Mouse (Mus musculus) C2C12 (cell line): ENCODE data around the gene Ntrk1. TPM values are rescaled to one million over a fixed set of nuclear protein-coding genes. Genes with fewer than 3 reads are reported as not detected.

Experiments used
- H3K27me3 ChIP-seq: one replicate; pipeline ENCODE4 v1.6.1; 2011; ENCODE audit not compliant: control insufficient read depth, insufficient read depth, insufficient read length
- H3K36me3 ChIP-seq: one replicate; pipeline ENCODE4 v1.6.1; 2011; ENCODE audit not compliant: control insufficient read depth, insufficient read depth
- H3K4me3 ChIP-seq: one replicate; pipeline ENCODE4 v1.5.1; 2011; ENCODE audit warnings: mild to moderate bottlenecking, control low read depth; ENCODE audit not compliant: poor library complexity, insufficient read depth, severe bottlenecking
- H3K79me2 ChIP-seq: one replicate; pipeline ENCODE4 v1.6.1; 2011; ENCODE audit not compliant: control insufficient read depth, insufficient read depth
- H3K79me3 ChIP-seq: one replicate; pipeline ENCODE4 v1.6.1; 2011; ENCODE audit warnings: low read depth, control low read depth
- H3ac ChIP-seq: one replicate; pipeline ENCODE3; 2011; ENCODE audit warnings: low read depth; ENCODE audit not compliant: control insufficient read depth, insufficient read length
- CEBPB ChIP-seq: IDR thresholded peaks from one replicate; pipeline ENCODE4 v1.6.1; 2011; ENCODE audit warnings: low read depth, mild to moderate bottlenecking, control low read depth, moderate library complexity
- CTCF ChIP-seq: IDR thresholded peaks from one replicate; pipeline ENCODE4 v1.5.1; 2011; ENCODE audit not compliant: control insufficient read depth, insufficient read depth, insufficient read length
- FOSL1 ChIP-seq: IDR thresholded peaks from one replicate; pipeline ENCODE4 v1.8.0; 2011; ENCODE audit warnings: mild to moderate bottlenecking, low read length; ENCODE audit not compliant: poor library complexity, insufficient read depth, severe bottlenecking
- MAX ChIP-seq: IDR thresholded peaks from one replicate; pipeline ENCODE4 v1.6.1; 2011; ENCODE audit warnings: mild to moderate bottlenecking, control low read depth
- MYOD1 ChIP-seq: IDR thresholded peaks from one replicate; pipeline ENCODE4 v1.6.1; 2011; ENCODE audit warnings: low read depth; ENCODE audit not compliant: control insufficient read depth, insufficient read length
- MYOG ChIP-seq: IDR thresholded peaks from one replicate; pipeline ENCODE4 v1.6.1; 2011; ENCODE audit not compliant: control insufficient read depth, insufficient read length; ENCODE audit errors: extremely low read depth
- USF1 ChIP-seq: IDR thresholded peaks from one replicate; pipeline ENCODE4 v1.6.1; 2011; ENCODE audit warnings: low read depth, mild to moderate bottlenecking, control low read depth, moderate library complexity
- polyA plus RNA-seq: library from polyadenylated mRNA; unstranded; fragments of >200 nt; fragmentation: generic; extraction: Trizol; gene quantifications from one replicate; pipeline ENCODE4 v1.2.1, GENCODE M21; 2012; ENCODE audit warnings: missing spikeins

Ntrk1 gene
- polyA plus RNA-seq, 1 experiment, result not detected

DNA sequence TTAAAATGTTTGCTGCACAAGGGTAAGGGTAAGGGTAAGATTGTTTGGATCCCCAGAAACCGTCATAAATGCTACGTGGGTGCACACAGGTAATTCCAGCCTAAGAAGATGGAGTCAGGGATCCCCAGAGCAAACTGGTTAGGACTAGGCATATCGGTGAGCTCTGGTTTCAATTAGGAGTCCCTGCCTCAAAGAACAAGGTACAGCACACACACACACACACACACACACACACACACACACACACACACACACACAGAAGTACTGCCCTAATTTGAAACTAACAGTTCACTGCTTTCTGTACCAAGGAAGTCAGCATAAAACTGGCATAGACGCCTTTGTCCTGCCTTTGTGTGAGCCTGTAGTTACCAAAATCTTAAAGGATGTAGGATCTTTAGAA, 17.5 kb upstream of the Ntrk1 start:
- no peaks in the 10 kb centered on the region for H3K79me3 ChIP-seq
- no peak overlapping the region for H3ac ChIP-seq
- H3K79me2 ChIP-seq, result no peaks in the 10 kb centered on the region
- TF ChIP-seq USF1 (no peak), MAX (no peak), MYOG (no peak), CTCF (no peak), CEBPB (no peak), FOSL1 (no peak), MYOD1 (no peak)
- H3K27me3 ChIP-seq, result peaks cover 73% of the 10 kb centered on the region
- H3K36me3 ChIP-seq, result no peaks in the 10 kb centered on the region
- no peak overlapping the region for H3K4me3 ChIP-seq

DNA sequence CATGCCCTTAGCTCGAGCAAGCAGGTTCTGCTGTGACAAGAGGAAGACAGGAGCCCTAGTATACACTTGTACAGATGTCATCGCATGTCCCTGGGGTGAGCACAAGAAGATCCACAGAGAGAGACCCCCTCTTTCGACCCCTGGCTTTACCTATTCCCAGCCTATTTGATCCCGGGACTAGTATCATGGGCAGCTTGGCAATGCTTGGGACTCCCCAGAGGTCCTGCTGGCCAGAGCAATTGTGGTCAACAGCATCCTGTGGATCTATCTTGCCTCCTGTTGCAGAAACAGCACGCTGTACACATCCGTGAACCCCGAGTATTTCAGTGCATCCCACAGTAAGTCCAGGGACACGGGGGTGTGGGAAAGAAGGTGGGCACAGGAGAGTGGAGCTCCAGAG, 16.3 kb upstream of the Ntrk1 start:
- no peaks in the 10 kb centered on the region for H3K79me2 ChIP-seq
- H3K36me3 ChIP-seq, result no peaks in the 10 kb centered on the region
- no peak overlapping the region for H3ac ChIP-seq
- no peak for TF ChIP-seq MAX
- TF ChIP-seq CEBPB, result no peak
- no peak for TF ChIP-seq MYOG
- no peak for TF ChIP-seq FOSL1
- no peak for TF ChIP-seq MYOD1
- no peak for TF ChIP-seq CTCF
- TF ChIP-seq USF1, result no peak
- no peak overlapping the region for H3K4me3 ChIP-seq
- no peaks in the 10 kb centered on the region for H3K79me3 ChIP-seq
- H3K27me3 ChIP-seq, result peaks cover 74% of the 10 kb centered on the region

- Histone ChIP-seq H3K27me3 (peaks cover 71% of the 10 kb centered on the region), H3K4me3 (no peak overlapping the region)
- no peak for TF ChIP-seq FOSL1
- no peak for TF ChIP-seq CTCF
- TF ChIP-seq USF1, result no peak
- no peak for TF ChIP-seq MYOD1
- TF ChIP-seq MAX, result no peak
- no peak for TF ChIP-seq CEBPB
- no peak for TF ChIP-seq MYOG
These were observed 14.5 kb upstream of the Ntrk1 start for GRCm38 (mm10) chr3:87809322-87809962.

GRCm38 (mm10) chr3:87804038-87804677, 9.2 kb upstream of the Ntrk1 start:
- Histone ChIP-seq H3K4me3 (no peak overlapping the region), H3K79me2 (no peaks in the 10 kb centered on the region), H3K79me3 (no peaks in the 10 kb centered on the region), H3ac (no peak overlapping the region), H3K27me3 (peaks cover 74% of the 10 kb centered on the region), H3K36me3 (no peaks in the 10 kb centered on the region)
- TF ChIP-seq MYOG (no peak), CEBPB (no peak), CTCF (no peak), MAX (no peak), MYOD1 (no peak), USF1 (no peak), FOSL1 (no peak)

More at GRCm38 (mm10) chr3:87809322-87809962, 14.5 kb upstream of the Ntrk1 start:
- no peaks in the 10 kb centered on the region for H3K79me2 ChIP-seq
- H3K36me3 ChIP-seq, result no peaks in the 10 kb centered on the region
- H3K79me3 ChIP-seq, result no peaks in the 10 kb centered on the region
- H3ac ChIP-seq, result no peak overlapping the region

- Histone ChIP-seq H3K79me3 (no peaks in the 10 kb centered on the region), H3K27me3 (peaks cover 84% of the 10 kb centered on the region), H3ac (no peak overlapping the region), H3K4me3 (no peak overlapping the region), H3K36me3 (no peaks in the 10 kb centered on the region), H3K79me2 (no peaks in the 10 kb centered on the region)
- TF ChIP-seq CTCF (no peak), MYOG (no peak), FOSL1 (no peak), CEBPB (no peak), MAX (no peak), USF1 (no peak), MYOD1 (no peak)
These were observed 6.7 kb upstream of the Ntrk1 start for GRCm38 (mm10) chr3:87801681-87802080.
